Mouse (Mus musculus): ENCODE data around the gene Brdt.

GRCm38 (mm10) chr5:107320703-107321102, 10.3 kb upstream of the Brdt start:
- TF ChIP-seq CTCF (IDR thresholded peaks at IDR 0.05; ENCODE audit: control insufficient read depth, insufficient read depth, insufficient read length) (no peak), CEBPB (IDR thresholded peaks at IDR 0.05; ENCODE audit: low read depth) (no peak), USF1 (IDR thresholded peaks at IDR 0.05; ENCODE audit: low read depth) (no peak), MAX (IDR thresholded peaks at IDR 0.05) (no peak), MYOD1 (IDR thresholded peaks at IDR 0.05; ENCODE audit: control insufficient read depth, insufficient read length, low read depth) (no peak)
